Mouse (Mus musculus): ENCODE measurements at regions not wholly inside any gene's neighbourhood (a gene's known extent, or its start where the extent isn't known, plus 50 kb on each side); places are given as distances from the start of the nearest gene placed in this dataset.
"Not testable (repeated sequence)": the region's sequence is repeated elsewhere in the genome, so short reads cannot be mapped to it uniquely, and the experiment has no call there.

DNA sequence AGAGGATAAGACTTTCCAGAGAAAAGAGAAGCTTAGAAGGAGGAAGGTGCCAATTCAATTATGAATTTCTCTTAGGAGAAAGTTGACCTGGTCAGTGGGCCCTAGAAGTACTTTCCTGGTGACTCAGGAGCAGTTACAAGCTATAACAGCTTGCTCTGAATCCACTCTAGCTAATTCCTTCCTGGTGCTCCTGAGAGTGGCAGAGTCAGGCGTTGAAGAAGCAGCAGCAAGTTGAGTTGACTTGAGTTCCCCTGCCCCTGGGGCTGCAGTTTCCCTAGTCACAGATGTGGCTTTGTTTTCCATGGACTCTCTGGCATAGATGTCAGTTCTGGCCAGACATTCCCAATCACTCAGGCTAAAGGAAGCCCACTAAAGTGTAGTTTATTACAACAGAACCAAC is 85.9 kb downstream of the Osr1 start:
- DNase-seq: no peak

DNA sequence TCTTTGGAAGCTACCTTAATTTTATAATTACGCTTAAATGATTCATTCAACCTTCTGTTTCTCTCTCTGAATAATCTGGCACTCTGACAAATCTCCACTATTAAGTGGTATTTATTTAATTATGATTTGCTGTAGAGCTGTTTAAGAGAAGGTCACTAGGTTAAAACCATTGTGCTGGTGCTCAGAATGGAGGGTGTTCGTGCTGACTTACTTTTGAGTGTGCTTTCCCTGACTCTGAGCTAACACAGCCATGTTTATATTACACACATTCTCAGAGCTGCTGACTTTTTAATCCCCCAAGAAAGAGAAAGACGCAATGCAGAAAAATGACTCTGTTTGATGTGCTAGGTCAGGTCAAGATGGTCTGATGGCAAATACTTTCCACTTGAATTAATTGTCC is 86.4 kb downstream of the Osr1 start:
- no peak for DNase-seq

DNA sequence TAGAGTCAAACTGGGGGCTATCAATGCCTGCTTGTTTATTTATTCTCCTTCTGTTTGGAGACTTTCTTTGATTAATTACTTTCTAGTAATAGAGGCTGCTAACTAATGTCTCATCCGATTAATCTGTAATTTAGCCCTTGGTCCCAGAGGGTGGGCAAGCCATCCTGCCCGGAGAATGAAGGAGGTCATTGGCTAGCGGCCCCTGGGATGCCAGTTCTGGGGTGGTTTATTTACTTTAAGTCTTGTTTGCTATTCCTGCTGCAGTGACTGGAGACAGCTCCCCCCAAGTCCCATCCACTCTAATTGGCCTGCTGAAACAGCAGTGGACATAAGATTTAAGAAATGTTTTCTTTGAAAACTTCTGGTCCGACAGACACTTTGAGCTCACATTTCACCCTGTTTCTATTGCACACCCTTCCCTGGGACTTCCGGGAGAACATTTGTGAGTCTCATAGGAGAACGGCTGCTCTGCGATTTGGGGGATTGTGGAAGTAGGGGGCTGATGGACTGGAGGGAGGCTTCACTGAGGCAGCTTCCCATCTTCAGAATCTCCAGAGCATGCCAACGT is 87.4 kb downstream of the Osr1 start:
- DNase-seq: no peak

GRCm38 (mm10) chr12:9657793-9658192 is 87.9 kb downstream of the Osr1 start:
- peak; percentile 6 for DNase-seq

GRCm38 (mm10) chr12:9660299-9660698 is 90.4 kb downstream of the Osr1 start:
- no peak for DNase-seq

DNA sequence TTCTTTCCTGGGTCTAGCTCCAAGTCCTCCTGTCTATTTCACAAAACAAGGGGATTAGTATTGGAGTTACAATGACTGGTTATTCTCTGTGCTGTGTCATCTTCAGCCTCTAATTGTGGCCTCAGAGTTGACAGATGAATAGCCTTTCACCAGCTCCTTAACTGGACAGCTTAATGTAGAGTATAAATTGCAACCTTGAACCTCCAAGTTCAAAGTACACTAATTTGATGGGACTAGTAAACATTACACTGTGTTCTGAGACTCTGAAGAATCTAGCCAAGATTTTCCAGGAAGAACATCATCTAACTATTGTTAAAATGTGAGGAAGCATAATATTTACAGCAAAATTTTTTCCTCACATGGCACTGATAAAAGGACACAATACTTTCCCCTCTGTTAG is 118.9 kb downstream of the Osr1 start:
- DNase-seq: no peak

GRCm38 (mm10) chr12:9689541-9689940 is 119.6 kb downstream of the Osr1 start:
- DNase-seq: no peak

DNA sequence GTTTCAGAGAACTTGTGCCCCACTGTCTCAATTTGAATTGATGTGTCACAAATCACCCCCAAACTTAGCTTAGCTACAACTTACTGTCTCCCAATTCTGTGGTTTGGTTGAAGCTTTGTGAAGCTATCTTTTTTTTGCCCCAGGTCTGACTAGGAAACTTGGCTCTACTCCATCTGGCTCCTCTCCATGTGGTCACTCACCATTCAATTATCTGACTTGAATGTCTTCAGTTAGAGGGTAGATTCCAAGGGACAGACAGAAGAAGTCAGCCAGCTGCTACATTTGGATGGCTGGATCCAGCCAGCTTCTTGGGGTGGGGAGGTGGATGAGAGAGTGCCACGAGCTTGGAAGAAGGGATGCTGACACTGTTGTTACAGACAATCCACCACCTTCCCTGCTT is 163.0 kb downstream of the Osr1 start:
- peak; percentile 2 for DNase-seq

GRCm38 (mm10) chr12:9744709-9745395 is 174.9 kb downstream of the Osr1 start:
- no peak for DNase-seq

- DNase-seq: no peak
Measured at GRCm38 (mm10) chr12:9751261-9752078, 181.6 kb downstream of the Osr1 start.

DNA sequence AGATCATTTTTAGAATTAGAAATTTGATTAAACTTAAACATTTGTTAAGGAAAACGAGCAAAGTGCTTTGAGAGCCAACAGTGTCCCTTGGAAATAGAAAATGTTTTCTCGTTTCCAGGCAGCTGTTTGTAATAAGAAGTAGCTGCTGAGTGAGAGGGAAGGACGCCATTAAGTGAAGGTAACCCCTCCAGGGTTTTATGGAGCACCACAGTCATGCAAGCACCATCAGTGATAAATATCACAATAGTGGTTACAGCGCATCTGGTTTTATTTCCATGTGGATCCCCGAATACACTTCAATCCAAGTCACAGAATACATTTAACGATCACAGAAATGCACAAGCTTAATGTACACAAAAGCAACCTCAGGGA is 182.1 kb downstream of the Osr1 start:
- no peak for DNase-seq

DNA sequence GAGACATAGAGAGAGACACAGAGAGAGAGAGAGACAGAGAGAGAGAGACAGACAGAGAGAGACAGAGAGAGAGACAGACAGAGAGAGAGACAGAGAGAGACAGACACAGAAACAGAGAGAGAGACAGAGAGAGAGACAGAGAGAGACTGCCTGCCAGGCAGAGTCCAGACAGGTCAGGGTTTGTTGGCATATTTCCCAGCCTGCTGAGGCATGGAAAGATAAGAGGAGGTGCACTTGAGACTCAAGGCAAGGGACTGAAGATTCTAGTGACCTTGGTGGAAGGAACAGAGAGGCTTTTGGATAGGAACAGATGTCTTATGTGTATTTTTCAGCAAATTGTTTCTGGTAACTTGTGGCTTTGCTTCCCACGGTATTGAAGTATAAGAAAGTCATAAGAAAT is 186.5 kb downstream of the Osr1 start:
- DNase-seq: peak; percentile 3

DNA sequence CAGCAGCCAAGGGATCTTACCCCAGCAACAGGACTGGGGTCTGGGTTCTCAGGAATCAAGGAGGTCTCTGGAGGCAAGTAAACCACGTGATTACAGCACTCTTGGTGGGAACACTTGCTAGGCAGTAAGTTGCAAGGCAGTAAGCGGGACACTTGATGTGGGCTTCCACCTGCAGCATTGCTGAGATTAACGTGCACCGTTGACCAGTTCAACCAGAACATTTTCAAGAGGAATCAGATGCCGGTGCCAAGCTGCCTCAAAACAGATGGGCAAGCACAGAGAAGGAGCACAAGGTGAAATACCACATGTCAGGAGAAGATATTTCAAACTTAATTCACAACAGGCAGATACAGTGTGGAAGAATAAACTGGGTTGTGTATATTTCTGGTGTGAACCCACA is 190.9 kb downstream of the Osr1 start:
- no peak for DNase-seq

- DNase-seq: not testable (repeated sequence)
Measured at GRCm38 (mm10) chr12:9762291-9762811, 192.4 kb downstream of the Osr1 start.

GRCm38 (mm10) chr12:9762842-9763241 is 192.9 kb downstream of the Osr1 start:
- DNase-seq: no peak

DNA sequence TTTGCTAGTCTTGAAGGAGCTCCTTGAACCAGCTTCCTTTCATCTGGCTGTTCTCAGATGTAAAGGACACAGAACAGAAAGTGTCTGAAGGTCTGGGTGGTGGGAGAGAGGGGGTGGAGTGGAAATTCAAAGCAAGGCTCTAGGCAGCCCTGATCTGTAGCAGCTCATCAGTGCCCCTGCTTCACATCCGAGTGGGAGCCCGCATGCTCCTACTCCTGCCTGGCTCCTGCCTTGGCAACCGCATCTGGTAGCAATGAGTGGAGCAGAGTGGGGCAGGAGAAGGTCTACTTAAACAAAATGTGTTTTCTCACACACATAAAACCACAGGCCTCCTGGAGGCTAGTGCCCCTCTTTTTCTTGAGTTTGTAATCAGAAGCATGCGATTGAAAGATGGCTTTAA is 201.0 kb downstream of the Osr1 start:
- no peak for DNase-seq

DNA sequence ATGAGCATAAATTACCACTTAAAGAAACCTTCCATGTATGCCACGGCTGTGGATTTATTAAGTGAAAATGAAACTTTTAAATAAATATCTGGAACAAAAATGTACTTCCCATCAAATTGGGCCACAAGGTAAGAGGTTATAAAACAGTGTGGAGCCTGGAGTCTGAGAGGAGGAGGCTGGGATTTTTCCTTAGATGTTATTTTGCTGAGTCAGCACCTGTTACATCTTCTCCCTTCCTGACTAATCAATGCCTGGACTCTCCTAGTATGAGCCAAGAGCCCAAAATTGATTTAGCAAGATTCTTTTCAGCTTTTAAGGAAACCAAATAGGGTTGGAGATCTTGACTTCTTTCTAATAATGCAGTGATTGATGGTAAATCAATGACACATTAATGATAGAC is 203.0 kb downstream of the Osr1 start:
- DNase-seq: no peak

DNA sequence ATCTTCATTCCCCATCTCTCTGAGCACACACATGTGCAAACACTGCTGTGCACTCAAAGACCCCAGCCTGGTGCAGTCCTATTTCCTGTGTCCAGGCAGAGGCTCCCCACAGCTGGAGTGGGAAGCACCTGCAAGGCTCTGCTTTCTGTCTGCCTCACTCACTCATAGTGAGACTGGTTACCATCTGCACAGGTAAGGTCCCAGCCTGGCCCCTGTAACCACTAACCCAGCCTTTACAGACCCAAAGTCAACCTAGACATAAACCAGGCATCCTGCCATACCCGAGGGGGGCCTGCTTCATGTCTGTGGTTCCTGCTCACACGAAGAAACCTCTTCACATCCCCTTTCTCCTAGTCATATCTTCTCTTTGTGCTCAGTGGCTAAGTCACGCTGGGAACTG is 232.4 kb downstream of the Osr1 start:
- no peak for DNase-seq

GRCm38 (mm10) chr12:9807406-9807805 is 237.5 kb downstream of the Osr1 start:
- no peak for DNase-seq

- DNase-seq: no peak
Measured at GRCm38 (mm10) chr12:9833273-9833672, 263.4 kb downstream of the Osr1 start.

- DNase-seq: no peak
Measured at GRCm38 (mm10) chr12:9839198-9839845, 269.4 kb downstream of the Osr1 start.

- DNase-seq: no peak
Measured at GRCm38 (mm10) chr12:9839949-9840348, 270.0 kb downstream of the Osr1 start.

- no peak for DNase-seq
Measured at GRCm38 (mm10) chr12:9847034-9847433, 277.1 kb downstream of the Osr1 start.

All from kidney, postnatal 14 days (tissue).